Mouse (Mus musculus): ENCODE results near the gene C1qtnf9.

DNA sequence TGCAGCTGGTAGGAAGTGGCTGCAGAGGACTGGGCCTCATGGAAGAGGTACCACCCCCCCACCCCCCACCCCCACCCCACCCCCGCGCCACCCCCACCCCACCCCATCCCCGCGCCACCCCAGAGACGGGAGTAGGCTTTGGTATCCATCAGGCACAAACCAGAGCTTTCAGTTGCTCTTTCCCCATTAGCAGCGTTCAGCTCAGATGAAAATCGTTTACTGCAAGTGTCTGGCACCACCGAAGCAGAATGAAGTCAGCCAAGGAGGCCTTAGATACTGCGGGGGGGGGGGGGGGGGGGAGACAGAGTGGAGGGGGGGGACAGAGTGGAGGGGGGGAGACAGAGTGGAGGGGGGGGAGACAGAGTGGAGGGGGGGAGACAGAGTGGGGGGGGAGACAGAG, 28.8 kb upstream of the C1qtnf9 start:
- TF ChIP-seq POLR2A (IDR thresholded peaks at IDR 0.05; ENCODE audit: borderline replicate concordance, insufficient read depth, low read length) (no peak), CTCF (IDR thresholded peaks at IDR 0.05; ENCODE audit: borderline replicate concordance, insufficient read depth, low read depth, low read length) (no peak)

All from cerebellum, adult 2 months (tissue).